Mouse (Mus musculus): Measurements from ENCODE around the gene Whrn. TPM values are rescaled to one million over a fixed set of nuclear protein-coding genes. Genes with fewer than 3 reads are reported as not detected.

Whrn gene
- total RNA-seq, 1 experiment from 2014 or later = 21.5 TPM

GRCm38 (mm10) chr4:63460876-63461525, 34.8 kb downstream of the Whrn start:
- no peak for ATAC-seq (ENCODE audit: extremely low read depth, insufficient number of reproducible peaks, low FRiP score, poor library complexity, severe bottlenecking)

- no peak for ATAC-seq (ENCODE audit: extremely low read depth, insufficient number of reproducible peaks, low FRiP score, poor library complexity, severe bottlenecking)
Measured at GRCm38 (mm10) chr4:63459141-63459789, 36.5 kb downstream of the Whrn start.

GRCm38 (mm10) chr4:63456547-63456946, 39.2 kb downstream of the Whrn start:
- no peak for ATAC-seq (ENCODE audit: extremely low read depth, insufficient number of reproducible peaks, low FRiP score, poor library complexity, severe bottlenecking)

- no peak for ATAC-seq (ENCODE audit: extremely low read depth, insufficient number of reproducible peaks, low FRiP score, poor library complexity, severe bottlenecking)
Measured at GRCm38 (mm10) chr4:63453939-63454513, 41.8 kb downstream of the Whrn start.

- no peak for ATAC-seq (ENCODE audit: extremely low read depth, insufficient number of reproducible peaks, low FRiP score, poor library complexity, severe bottlenecking)
Measured at GRCm38 (mm10) chr4:63452555-63452954, 43.2 kb downstream of the Whrn start.

GRCm38 (mm10) chr4:63450551-63450950, 45.2 kb downstream of the Whrn start:
- ATAC-seq (ENCODE audit: extremely low read depth, insufficient number of reproducible peaks, low FRiP score, poor library complexity, severe bottlenecking) = no peak

GRCm38 (mm10) chr4:63444362-63445066, 51.3 kb downstream of the Whrn start:
- ATAC-seq (ENCODE audit: extremely low read depth, insufficient number of reproducible peaks, low FRiP score, poor library complexity, severe bottlenecking) = no peak

GRCm38 (mm10) chr4:63443101-63443500, 52.7 kb downstream of the Whrn start:
- ATAC-seq (ENCODE audit: extremely low read depth, insufficient number of reproducible peaks, low FRiP score, poor library complexity, severe bottlenecking) = no peak

GRCm38 (mm10) chr4:63441616-63442015, 54.2 kb downstream of the Whrn start:
- ATAC-seq (ENCODE audit: extremely low read depth, insufficient number of reproducible peaks, low FRiP score, poor library complexity, severe bottlenecking) = no peak

- no peak for ATAC-seq (ENCODE audit: extremely low read depth, insufficient number of reproducible peaks, low FRiP score, poor library complexity, severe bottlenecking)
Measured at GRCm38 (mm10) chr4:63440262-63440661, 55.5 kb downstream of the Whrn start.

- ATAC-seq (ENCODE audit: extremely low read depth, insufficient number of reproducible peaks, low FRiP score, poor library complexity, severe bottlenecking) = no peak
Measured at GRCm38 (mm10) chr4:63437968-63438367, 57.8 kb downstream of the Whrn start.

- no peak for ATAC-seq (ENCODE audit: extremely low read depth, insufficient number of reproducible peaks, low FRiP score, poor library complexity, severe bottlenecking)
Measured at GRCm38 (mm10) chr4:63437119-63437815, 58.5 kb downstream of the Whrn start.

GRCm38 (mm10) chr4:63435402-63435801, 60.4 kb downstream of the Whrn start:
- no peak for ATAC-seq (ENCODE audit: extremely low read depth, insufficient number of reproducible peaks, low FRiP score, poor library complexity, severe bottlenecking)

GRCm38 (mm10) chr4:63431098-63431497, 64.7 kb downstream of the Whrn start:
- no peak for ATAC-seq (ENCODE audit: extremely low read depth, insufficient number of reproducible peaks, low FRiP score, poor library complexity, severe bottlenecking)

- ATAC-seq (ENCODE audit: extremely low read depth, insufficient number of reproducible peaks, low FRiP score, poor library complexity, severe bottlenecking) = no peak
Measured at GRCm38 (mm10) chr4:63430357-63430756, 65.4 kb downstream of the Whrn start.

GRCm38 (mm10) chr4:63426308-63426707, 69.5 kb downstream of the Whrn start:
- no peak for ATAC-seq (ENCODE audit: extremely low read depth, insufficient number of reproducible peaks, low FRiP score, poor library complexity, severe bottlenecking)

GRCm38 (mm10) chr4:63423811-63424210, 72.0 kb downstream of the Whrn start:
- no peak for ATAC-seq (ENCODE audit: extremely low read depth, insufficient number of reproducible peaks, low FRiP score, poor library complexity, severe bottlenecking)

GRCm38 (mm10) chr4:63423231-63423630, 72.6 kb downstream of the Whrn start:
- ATAC-seq (ENCODE audit: extremely low read depth, insufficient number of reproducible peaks, low FRiP score, poor library complexity, severe bottlenecking) = no peak

Data from neutrophil, adult 5-6 weeks (primary cell).